Mouse (Mus musculus) cerebellum, adult 18-20 months (tissue): ENCODE measurements at regions not wholly inside any gene's neighbourhood (a gene's known extent, or its start where the extent isn't known, plus 50 kb on each side); places are given as distances from the start of the nearest gene placed in this dataset.

Experiments used
- DNase-seq, 2 experiments: peaks; one replicate each; pipeline ENCODE4 v3.0.0; 2021

DNA sequence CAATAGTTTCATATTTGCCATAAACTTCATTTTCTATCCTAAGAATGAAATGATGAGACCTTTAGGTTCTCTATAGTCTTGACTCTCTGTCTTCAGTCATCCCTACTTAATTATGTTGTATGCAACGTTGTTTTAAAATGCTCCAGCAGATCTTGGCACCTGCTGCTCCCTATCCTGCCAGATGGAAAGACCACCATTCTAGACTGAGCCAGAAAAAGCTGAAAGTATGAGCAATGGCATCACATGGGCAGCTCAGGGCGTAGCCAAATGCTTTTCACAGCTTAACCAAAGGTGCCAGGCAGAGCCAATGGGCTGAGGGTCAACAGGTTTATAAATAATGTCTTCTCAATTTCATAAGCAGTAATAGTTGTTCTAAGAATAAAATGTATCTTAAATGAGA lies 190.2 kb upstream of the Cdh20 start:
- DNase-seq = no peak

DNA sequence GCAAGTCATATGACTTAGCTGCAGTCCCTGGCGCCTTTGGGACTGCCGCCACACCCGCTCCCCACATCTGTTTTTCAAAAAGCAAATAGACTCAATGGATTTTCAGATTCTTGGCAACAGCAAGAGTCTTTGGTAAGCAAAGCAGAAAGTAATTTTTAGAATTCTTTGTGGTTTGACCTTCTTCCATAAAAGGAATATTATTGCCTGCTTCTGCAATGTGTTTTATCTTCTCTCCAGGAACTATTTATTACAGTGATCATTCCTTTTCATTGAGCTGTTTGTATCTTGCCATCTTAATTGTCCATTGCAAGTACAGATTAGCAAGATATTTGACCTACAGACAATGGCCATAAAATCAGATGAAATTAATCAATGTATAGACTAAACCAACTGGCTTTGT lies 184.2 kb upstream of the Cdh20 start:
- DNase-seq = no peak

DNA sequence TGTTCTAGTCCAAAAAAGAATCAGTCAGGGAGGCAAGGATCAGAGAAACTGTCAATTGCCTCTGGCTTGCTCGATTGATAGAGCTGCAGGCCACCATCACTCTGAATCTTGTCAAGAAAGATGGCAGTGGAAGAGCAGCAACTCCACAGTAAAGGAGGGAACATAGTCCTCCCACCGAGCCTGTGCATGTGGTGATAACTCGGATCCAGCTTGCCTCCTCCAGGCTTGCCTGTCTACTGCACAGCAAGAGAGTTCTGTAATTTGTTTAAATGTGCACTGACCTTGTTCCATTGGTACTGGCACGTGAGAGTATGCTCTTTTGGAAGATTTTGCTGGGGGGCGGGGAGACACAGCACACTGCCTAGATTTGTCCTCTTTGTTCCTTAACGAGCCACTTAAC lies 181.3 kb upstream of the Cdh20 start:
- peak in 1 of 2 experiments; percentile 1 for DNase-seq

DNA sequence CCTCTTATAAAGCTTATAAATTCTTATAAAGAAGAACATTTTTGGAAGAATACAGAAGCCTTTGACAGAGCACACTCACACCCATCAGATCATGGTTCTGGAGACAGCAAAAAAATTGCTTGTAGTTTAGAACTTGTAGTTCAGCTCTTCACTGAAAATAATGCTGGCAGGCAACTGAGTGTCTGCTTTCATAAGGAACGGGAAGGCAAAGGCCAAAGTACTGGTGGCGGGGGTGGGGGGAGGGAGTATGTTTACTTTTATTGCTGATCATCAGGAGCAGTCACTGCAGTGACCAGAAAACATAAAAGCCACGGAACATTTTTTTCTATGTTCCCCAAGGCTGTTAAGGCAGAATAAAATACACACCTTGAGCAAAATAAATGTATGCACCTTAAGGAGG lies 163.0 kb upstream of the Cdh20 start:
- DNase-seq = no peak

DNA sequence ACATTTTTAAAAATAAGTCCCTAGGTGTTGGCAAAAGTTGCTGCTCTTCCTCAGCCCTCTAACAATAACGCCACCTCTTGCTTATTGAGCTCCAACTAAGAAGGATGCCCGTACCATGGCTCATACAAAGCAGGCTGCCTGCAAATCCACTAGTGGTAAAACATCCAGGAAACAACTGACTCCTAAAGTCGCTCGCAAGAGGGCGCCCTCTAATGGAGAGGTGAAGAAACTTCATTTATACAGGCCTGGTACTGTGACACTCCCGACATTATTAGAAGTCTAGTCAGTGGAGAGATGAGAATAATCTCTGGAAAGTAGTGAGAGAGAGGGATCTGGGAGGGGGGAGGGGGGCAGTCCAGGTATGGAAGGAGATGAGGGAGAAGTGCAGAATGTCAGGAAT lies 158.9 kb upstream of the Cdh20 start:
- DNase-seq = no peak

DNA sequence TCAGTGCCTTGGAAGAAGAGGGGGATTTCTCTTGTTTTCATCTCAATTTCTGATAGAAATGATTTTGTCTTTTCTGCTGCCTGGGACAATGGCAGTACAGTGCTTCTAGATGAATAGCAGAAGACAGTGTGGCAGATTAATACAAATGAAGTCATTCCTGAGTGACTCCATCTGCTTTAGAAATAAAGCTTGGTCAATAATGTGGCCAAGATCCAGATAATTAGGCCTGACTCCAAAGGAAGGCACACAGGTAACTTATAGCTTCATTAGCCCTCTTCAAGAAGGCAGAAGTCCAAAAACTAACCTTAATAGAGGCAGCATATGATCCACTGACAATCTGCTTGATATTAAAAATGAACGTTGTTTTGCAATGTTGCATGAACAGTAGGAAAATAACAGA lies 151.0 kb upstream of the Cdh20 start:
- no peak for DNase-seq

DNA sequence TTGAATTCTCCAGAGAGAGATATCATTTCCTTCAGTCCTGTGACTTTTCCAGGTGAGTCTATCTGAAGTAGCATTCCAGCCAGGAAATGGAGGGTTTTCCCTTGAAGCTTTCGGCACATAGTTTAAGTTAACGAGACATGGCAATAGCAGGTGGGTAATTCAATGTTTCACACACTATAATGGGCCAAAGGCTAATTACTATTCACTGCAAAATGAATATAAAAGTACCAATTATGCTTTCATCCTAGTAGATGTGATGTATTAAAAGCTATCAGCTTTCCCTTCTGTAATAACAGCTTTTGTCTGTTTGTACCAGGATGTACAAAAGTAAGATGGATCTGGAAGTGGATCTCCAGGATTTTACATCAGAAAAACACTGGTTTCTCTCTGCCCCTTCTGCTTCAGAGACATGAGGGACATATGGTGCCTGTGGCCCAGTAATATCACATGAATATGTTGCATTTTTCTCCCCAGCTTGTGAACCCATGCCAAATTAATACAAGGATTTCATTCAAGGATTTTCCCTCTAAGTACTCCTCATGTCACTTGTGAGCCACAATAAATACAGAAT lies 148.4 kb upstream of the Cdh20 start:
- no peak for DNase-seq

DNA sequence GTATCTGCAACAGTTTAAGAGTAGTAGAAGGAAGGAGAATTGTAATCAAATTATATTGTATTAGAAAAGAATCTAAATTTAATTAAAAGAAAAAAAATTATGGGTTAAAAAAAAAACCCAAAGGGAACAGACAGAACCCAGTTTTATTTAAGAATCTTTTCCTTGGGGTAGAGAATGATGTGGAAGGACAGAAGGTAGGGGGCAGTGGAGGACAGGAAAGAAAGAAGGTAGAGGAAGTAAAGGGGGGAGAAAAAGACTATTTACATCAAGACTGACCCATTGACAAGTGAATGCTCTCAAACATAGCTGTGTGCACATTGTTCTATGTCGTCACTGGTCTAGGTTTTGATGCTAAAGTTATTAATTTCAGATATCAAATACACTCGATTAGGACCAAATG lies 142.8 kb upstream of the Cdh20 start:
- no peak for DNase-seq

DNA sequence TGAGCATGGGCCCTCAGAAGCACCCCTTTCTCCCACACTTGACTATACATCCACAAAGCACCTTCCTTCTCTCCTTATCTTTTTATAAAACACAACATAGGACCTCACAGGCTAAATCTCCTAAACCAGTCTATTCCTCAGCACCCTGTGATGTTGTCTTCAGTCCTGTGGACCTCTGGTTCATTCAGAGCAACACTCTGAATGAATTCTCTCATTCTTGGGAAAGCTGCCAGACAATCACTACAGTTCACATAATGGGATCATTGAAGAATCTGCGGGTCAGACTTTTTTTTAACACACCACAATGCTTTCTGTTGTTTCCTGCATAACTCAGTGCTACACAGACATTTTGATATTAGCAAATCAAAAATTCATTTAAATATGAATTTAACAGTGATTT lies 115.9 kb upstream of the Cdh20 start:
- DNase-seq = peak in 1 of 2 experiments; percentile 2
